8 mouse cellular contexts compared by ENCODE assay signal in genomic region chr11:26592395-26593053, GRCm38 (mm10). TPM values are rescaled to one million over a fixed set of nuclear protein-coding genes. Genes with fewer than 3 reads are reported as not detected.
A peak's percentile ranks its signal among the peaks of the same experiment; 100 is the strongest.
DNase-seq lines count a peak whose midpoint lies in the region; ATAC-seq and TF ChIP-seq lines count a peak whose summit lies in the region.

No protein-coding gene starts in this region.

- 28% methylated on average over 6 of the region's 6 CpGs for WGBS in heart, embryonic 16.5 days
- 27% methylated on average over 6 of the region's 6 CpGs for WGBS in lung, postnatal 0 days

- TF ChIP-seq EP300 in lung, postnatal 0 days (IDR thresholded peaks at IDR 0.05): no peak

- no peaks in the 10 kb centered on the region for H3K27me3 ChIP-seq in heart, embryonic 16.5 days (ENCODE audit: control insufficient read depth, insufficient read depth, low read length)
- no peaks in the 10 kb centered on the region for H3K27me3 ChIP-seq in lung, postnatal 0 days (replicated peaks; ENCODE audit: insufficient read depth, low read length)

- H3K9me3 ChIP-seq in heart, embryonic 16.5 days (replicated peaks; ENCODE audit: control insufficient read depth, low read length): no peaks in the 10 kb centered on the region
- no peaks in the 10 kb centered on the region for H3K9me3 ChIP-seq in lung, postnatal 0 days (ENCODE audit: low read length)

- peak overlapping the region; percentile 60 for H3K4me2 ChIP-seq in heart, embryonic 16.5 days (ENCODE audit: low read depth, low read length)
- peak overlapping the region; percentile 71 for H3K4me2 ChIP-seq in lung, postnatal 0 days (replicated peaks; ENCODE audit: low read depth, low read length)

- H3K9ac ChIP-seq in heart, embryonic 16.5 days (ENCODE audit: low read length): peak overlapping the region; percentile 88
- peak overlapping the region; percentile 57; the same call in 1 of the 2 replicates for H3K9ac ChIP-seq in lung, postnatal 0 days (replicated peaks; ENCODE audit: low read depth)

- 0 out of 2 replicates have a peak, but pooled peaks cover 2% of the 10 kb centered on the region for H3K36me3 ChIP-seq in heart, embryonic 16.5 days (ENCODE audit: control insufficient read depth, insufficient read depth)
- H3K36me3 ChIP-seq in lung, postnatal 0 days (ENCODE audit: insufficient read depth, low read length): no peaks in the 10 kb centered on the region

- peaks cover 9% of the 10 kb centered on the region for H3K4me1 ChIP-seq in heart, embryonic 16.5 days (ENCODE audit: control insufficient read depth, insufficient read depth, low read length)
- no peaks in the 10 kb centered on the region; the same call in 1 of the 2 replicates for H3K4me1 ChIP-seq in lung, postnatal 0 days (ENCODE audit: insufficient read depth, low read depth, low read length)

- peak overlapping the region; percentile 86 for H3K4me3 ChIP-seq in heart, embryonic 16.5 days (ENCODE audit: low read length)
- H3K4me3 ChIP-seq in lung, postnatal 0 days (ENCODE audit: low read depth, low read length): peak overlapping the region; percentile 65

- peak overlapping the region; percentile 83 for H3K27ac ChIP-seq in heart, embryonic 16.5 days (ENCODE audit: low read length)
- H3K27ac ChIP-seq in lung, postnatal 0 days (ENCODE audit: low read length): peak overlapping the region; percentile 77

- no peak for ATAC-seq in heart, embryonic 16.5 days (replicated peaks; ENCODE audit: extremely low read depth, insufficient read depth, low FRiP score)
- no peak for ATAC-seq in lung, postnatal 0 days

- DNase-seq in kidney, postnatal 14 days: peak; percentile 8
- no peak for DNase-seq in kidney, adult 11 months
- peak; percentile 31 for DNase-seq in R1 (ENCODE audit: low read depth, low spot score)
- no peak for DNase-seq in lung, postnatal 0 days (ENCODE audit: low spot score)
- DNase-seq in cerebellum, adult 8-10 months: no peak
- no peak for DNase-seq in MN1 (ENCODE audit: low spot score)
- no peak for DNase-seq in spleen, postnatal 36 days (ENCODE audit: low spot score in 2 of 2)

- TF ChIP-seq CTCF in lung, postnatal 0 days (IDR thresholded peaks at IDR 0.05): no peak

RNA-seq across cellular contexts. Expression of gene Gm6899, which starts 0.5 kb away (rescaled TPM):
- not detected in 2 replicates for polyA plus RNA-seq in heart, embryonic 16.5 days (2015; fragmentation: Nextera tagmentation; extraction: Ambion mirVana)
- 0.27 TPM in 1 of 2 replicates, not detected in the other for polyA plus RNA-seq in lung, postnatal 0 days (2015; fragmentation: Nextera tagmentation; extraction: Ambion mirVana)

RNA-seq across cellular contexts. Expression of gene Vrk2, which starts 1.3 kb away (rescaled TPM):
- polyA plus RNA-seq in heart, embryonic 16.5 days (2015; fragmentation: Nextera tagmentation; extraction: Ambion mirVana): 14.5 and 17.6 TPM in 2 replicates
- polyA plus RNA-seq in lung, postnatal 0 days (2015; fragmentation: Nextera tagmentation; extraction: Ambion mirVana): 8.0 and 8.7 TPM in 2 replicates

Comparison
In these comparisons a context has a peak if more than half of its experiments do, and no peak if none do; other contexts are left out.
1. DNase-seq: peak in kidney, postnatal 14 days (single experiment) and R1 (single experiment); none in kidney, adult 11 months (single experiment), lung, postnatal 0 days (single experiment), cerebellum, adult 8-10 months (single experiment), MN1 (single experiment) and spleen, postnatal 36 days (0 of 2).